Mouse (Mus musculus) hindbrain, embryonic 11.5 days (tissue): Measurements from ENCODE around the gene Fam198a. TPM values are rescaled to one million over a fixed set of nuclear protein-coding genes. Genes with fewer than 3 reads are reported as not detected.

Experiments used
- ATAC-seq: fragments of 200-750 bp; cut with Nextera tagmentation; 2 replicates; pipeline ENCODE4 v1.8.0; 2017; ENCODE audit warnings: mild to moderate bottlenecking, moderate TSS enrichment, moderate library complexity; ENCODE audit not compliant: low FRiP score
- DNase-seq: peaks from one replicate; pipeline ENCODE4 v3.0.0-alpha.2; 2015; ENCODE audit warnings: low spot score
- H3K27ac ChIP-seq: fragments of 300-500 bp; sonication (generic); 2 replicates; pipeline ENCODE4 v1.5.1; 2014; ENCODE audit warnings: mild to moderate bottlenecking, low read depth, low read length
- H3K27me3 ChIP-seq: fragments of 300-500 bp; sonication (generic); 2 replicates; pipeline ENCODE4 v1.6.1; 2014; ENCODE audit warnings: mild to moderate bottlenecking, low read length, moderate library complexity, mixed read lengths; ENCODE audit not compliant: control insufficient read depth, insufficient read depth
- H3K36me3 ChIP-seq: fragments of 300-500 bp; sonication (generic); 2 replicates; pipeline ENCODE4 v1.6.1; 2014; ENCODE audit warnings: mild to moderate bottlenecking, low read length, moderate library complexity, mixed read lengths; ENCODE audit not compliant: control insufficient read depth, insufficient read depth
- H3K4me1 ChIP-seq: fragments of 300-500 bp; sonication (generic); replicated peaks from 2 replicates; pipeline ENCODE4 v1.6.1; 2014; ENCODE audit warnings: low read length, mixed read lengths; ENCODE audit not compliant: control insufficient read depth, insufficient read depth
- H3K4me2 ChIP-seq: fragments of 300-500 bp; sonication (generic); replicated peaks from 2 replicates; pipeline ENCODE4 v1.6.1; 2014; ENCODE audit warnings: mild to moderate bottlenecking, low read depth, low read length
- H3K4me3 ChIP-seq: fragments of 300-500 bp; sonication (generic); 2 replicates; pipeline ENCODE4 v1.5.1; 2014; ENCODE audit warnings: low read depth, low read length
- H3K9ac ChIP-seq: fragments of 300-500 bp; sonication (generic); 2 replicates; pipeline ENCODE4 v1.6.1; 2014; ENCODE audit warnings: low read depth, low read length
- H3K9me3 ChIP-seq: fragments of 300-500 bp; sonication (generic); 2 replicates; pipeline ENCODE4 v1.6.1; 2016; ENCODE audit warnings: low read length; ENCODE audit not compliant: control insufficient read depth
- WGBS: fragments of 180-500 bp; shearing (Covaris S2); extraction: QIAGEN DNeasy Blood & Tissue Kit; methylation state at CpG from one replicate; pipeline ENCODE4 v1.1.7; 2014; 5-methylcytosine and 5-hydroxymethylcytosine counted together
- polyA plus RNA-seq: library from polyadenylated mRNA; unstranded; fragments of >200 nt; fragmentation: Nextera tagmentation; extraction: Ambion mirVana; gene quantifications from 2 replicates; pipeline ENCODE4 v1.2.1, GENCODE M21; 2014

Fam198a gene
- polyA plus RNA-seq, 1 experiment from 2014 or later: 0.46 TPM

GRCm38 (mm10) chr9:121923443-121923842 lies 27.3 kb upstream of the Fam198a start:
- Histone ChIP-seq H3K27ac (no peak overlapping the region), H3K4me2 (no peak overlapping the region), H3K27me3 (no peaks in the 10 kb centered on the region), H3K9me3 (no peaks in the 10 kb centered on the region), H3K4me3 (no peak overlapping the region), H3K9ac (no peak overlapping the region), H3K4me1 (no peaks in the 10 kb centered on the region), H3K36me3 (no peaks in the 10 kb centered on the region)
- 84% methylated on average over 8 of the region's 8 CpGs for WGBS
- ATAC-seq (no peak), DNase-seq (no peak)

GRCm38 (mm10) chr9:121923906-121924305 lies 26.9 kb upstream of the Fam198a start:
- DNase-seq: no peak

GRCm38 (mm10) chr9:121924901-121925560 lies 25.8 kb upstream of the Fam198a start:
- H3K4me3 ChIP-seq: no peak overlapping the region
- H3K36me3 ChIP-seq: no peaks in the 10 kb centered on the region
- WGBS: 93% methylated on average over 9 of the region's 9 CpGs
- no peaks in the 10 kb centered on the region for H3K4me1 ChIP-seq
- H3K27me3 ChIP-seq: no peaks in the 10 kb centered on the region
- no peak overlapping the region for H3K27ac ChIP-seq
- ATAC-seq (no peak), DNase-seq (no peak)
- H3K9ac ChIP-seq: no peak overlapping the region
- no peak overlapping the region for H3K4me2 ChIP-seq
- H3K9me3 ChIP-seq: no peaks in the 10 kb centered on the region

More at GRCm38 (mm10) chr9:121923906-121924305, 26.9 kb upstream of the Fam198a start:
- no peak overlapping the region for H3K4me3 ChIP-seq
- H3K36me3 ChIP-seq: no peaks in the 10 kb centered on the region
- ATAC-seq: no peak
- no peak overlapping the region for H3K9ac ChIP-seq
- H3K4me1 ChIP-seq: no peaks in the 10 kb centered on the region
- no peak overlapping the region for H3K4me2 ChIP-seq
- H3K27me3 ChIP-seq: no peaks in the 10 kb centered on the region
- H3K9me3 ChIP-seq: no peaks in the 10 kb centered on the region
- H3K27ac ChIP-seq: no peak overlapping the region
- 84% methylated on average over 5 of the region's 5 CpGs for WGBS

GRCm38 (mm10) chr9:121925959-121926358 lies 24.8 kb upstream of the Fam198a start:
- H3K27me3 ChIP-seq: no peaks in the 10 kb centered on the region
- DNase-seq (no peak), ATAC-seq (no peak)
- no peaks in the 10 kb centered on the region for H3K9me3 ChIP-seq
- no peaks in the 10 kb centered on the region for H3K36me3 ChIP-seq
- no peak overlapping the region for H3K4me3 ChIP-seq
- no peak overlapping the region for H3K9ac ChIP-seq
- WGBS: 79% methylated on average over 8 of the region's 8 CpGs
- no peak overlapping the region for H3K4me2 ChIP-seq
- no peak overlapping the region for H3K27ac ChIP-seq
- no peaks in the 10 kb centered on the region for H3K4me1 ChIP-seq

- WGBS: 68% methylated on average over 11 of the region's 11 CpGs
- no peaks in the 10 kb centered on the region for H3K36me3 ChIP-seq
Measured at GRCm38 (mm10) chr9:121926634-121927405, 24.0 kb upstream of the Fam198a start.

GRCm38 (mm10) chr9:121927721-121928120 lies 23.1 kb upstream of the Fam198a start:
- Histone ChIP-seq H3K4me3 (no peak overlapping the region), H3K9me3 (no peaks in the 10 kb centered on the region), H3K27ac (no peak overlapping the region), H3K9ac (no peak overlapping the region), H3K4me1 (no peaks in the 10 kb centered on the region), H3K27me3 (no peaks in the 10 kb centered on the region), H3K36me3 (no peaks in the 10 kb centered on the region), H3K4me2 (no peak overlapping the region)
- 82% methylated on average over 7 of the region's 7 CpGs for WGBS
- ATAC-seq (no peak), DNase-seq (no peak)

More at GRCm38 (mm10) chr9:121926634-121927405, 24.0 kb upstream of the Fam198a start:
- Histone ChIP-seq H3K27me3 (no peaks in the 10 kb centered on the region), H3K9ac (no peak overlapping the region), H3K4me2 (no peak overlapping the region), H3K4me1 (no peaks in the 10 kb centered on the region), H3K27ac (no peak overlapping the region), H3K4me3 (no peak overlapping the region), H3K9me3 (no peaks in the 10 kb centered on the region)
- ATAC-seq (no peak), DNase-seq (no peak)

GRCm38 (mm10) chr9:121928498-121928897 lies 22.3 kb upstream of the Fam198a start:
- no peak for ATAC-seq
- Histone ChIP-seq H3K36me3 (no peaks in the 10 kb centered on the region), H3K4me3 (no peak overlapping the region), H3K27ac (no peak overlapping the region), H3K4me1 (no peaks in the 10 kb centered on the region), H3K27me3 (no peaks in the 10 kb centered on the region), H3K9me3 (no peaks in the 10 kb centered on the region), H3K9ac (no peak overlapping the region), H3K4me2 (no peak overlapping the region)
- DNase-seq: peak; percentile 70
- 24% methylated on average over 2 of the region's 2 CpGs for WGBS

GRCm38 (mm10) chr9:121934856-121935255 lies 15.9 kb upstream of the Fam198a start:
- no peaks in the 10 kb centered on the region for H3K4me1 ChIP-seq

GRCm38 (mm10) chr9:121936952-121937351 lies 13.8 kb upstream of the Fam198a start:
- H3K9ac ChIP-seq: no peak overlapping the region

More at GRCm38 (mm10) chr9:121934856-121935255, 15.9 kb upstream of the Fam198a start:
- Histone ChIP-seq H3K27ac (no peak overlapping the region), H3K4me2 (no peak overlapping the region), H3K27me3 (no peaks in the 10 kb centered on the region), H3K4me3 (no peak overlapping the region), H3K9ac (no peak overlapping the region), H3K9me3 (no peaks in the 10 kb centered on the region), H3K36me3 (no peaks in the 10 kb centered on the region)
- no peak for ATAC-seq
- no peak for DNase-seq
- 82% methylated on average over 4 of the region's 4 CpGs for WGBS

More at GRCm38 (mm10) chr9:121936952-121937351, 13.8 kb upstream of the Fam198a start:
- Histone ChIP-seq H3K4me3 (no peak overlapping the region), H3K27ac (no peak overlapping the region), H3K36me3 (no peaks in the 10 kb centered on the region), H3K4me2 (no peak overlapping the region), H3K27me3 (no peaks in the 10 kb centered on the region), H3K9me3 (no peaks in the 10 kb centered on the region), H3K4me1 (no peaks in the 10 kb centered on the region)
- WGBS: 92% methylated on average over 1 of the region's 1 CpGs
- ATAC-seq (no peak), DNase-seq (no peak)
